Mouse (Mus musculus) hindbrain, embryonic 13.5 days (tissue): ENCODE measurements around the gene Atp6ap2. TPM values are rescaled to one million over a fixed set of nuclear protein-coding genes. Genes with fewer than 3 reads are reported as not detected.
"Not testable (repeated sequence)": the region's sequence is repeated elsewhere in the genome, so short reads cannot be mapped to it uniquely, and the experiment has no call there.

ENCODE experiments used
- ATAC-seq: fragments of 200-750 bp; cut with Nextera tagmentation; 2 replicates; pipeline ENCODE4 v1.8.0; 2017; ENCODE audit warnings: moderate TSS enrichment; ENCODE audit not compliant: low FRiP score
- H3K27ac ChIP-seq: fragments of 300-500 bp; sonication (generic); 2 replicates; pipeline ENCODE4 v1.5.1; 2015; ENCODE audit warnings: inconsistent platforms, mild to moderate bottlenecking, moderate library complexity
- H3K27me3 ChIP-seq: fragments of 300-500 bp; sonication (generic); 2 replicates; pipeline ENCODE4 v1.6.1; 2015; ENCODE audit warnings: mild to moderate bottlenecking, inconsistent platforms
- H3K36me3 ChIP-seq: fragments of 300-500 bp; sonication (generic); 2 replicates; pipeline ENCODE4 v1.6.1; 2015; ENCODE audit warnings: mild to moderate bottlenecking, inconsistent platforms
- H3K4me1 ChIP-seq: fragments of 300-500 bp; sonication (generic); replicated peaks from 2 replicates; pipeline ENCODE4 v1.6.1; 2015; ENCODE audit warnings: inconsistent platforms
- H3K4me2 ChIP-seq: fragments of 300-500 bp; sonication (generic); 2 replicates; pipeline ENCODE4 v1.6.1; 2015; ENCODE audit warnings: inconsistent platforms, mild to moderate bottlenecking, moderate library complexity
- H3K4me3 ChIP-seq: fragments of 300-500 bp; sonication (generic); 2 replicates; pipeline ENCODE4 v1.5.1; 2015; ENCODE audit warnings: mild to moderate bottlenecking, inconsistent platforms
- H3K9ac ChIP-seq: fragments of 300-500 bp; sonication (generic); 2 replicates; pipeline ENCODE4 v1.6.1; 2015; ENCODE audit warnings: mild to moderate bottlenecking, inconsistent platforms
- H3K9me3 ChIP-seq: fragments of 300-500 bp; sonication (generic); 2 replicates; pipeline ENCODE4 v1.6.1; 2016; ENCODE audit warnings: inconsistent platforms
- WGBS: fragments of 180-500 bp; shearing (Covaris S2); methylation state at CpG from one replicate; pipeline ENCODE4 v1.1.7; 2015; 5-methylcytosine and 5-hydroxymethylcytosine counted together
- polyA plus RNA-seq: library from polyadenylated mRNA; unstranded; fragments of >200 nt; fragmentation: Nextera tagmentation; extraction: Ambion mirVana; gene quantifications from 2 replicates; pipeline ENCODE4 v1.2.1, GENCODE M21; 2015

Atp6ap2 gene
- polyA plus RNA-seq, 1 experiment from 2014 or later: 172 TPM

- Histone ChIP-seq H3K27me3 (no peaks in the 10 kb centered on the region), H3K4me1 (no peaks in the 10 kb centered on the region), H3K36me3 (peaks cover 54% of the 10 kb centered on the region), H3K4me2 (no peak overlapping the region), H3K4me3 (no peak overlapping the region), H3K9ac (no peak overlapping the region), H3K9me3 (no peaks in the 10 kb centered on the region), H3K27ac (no peak overlapping the region)
- WGBS: 87% methylated on average over 2 of the region's 2 CpGs
- ATAC-seq: no peak
Measured at GRCm38 (mm10) chrX:12611211-12611610, 23.6 kb downstream of the Atp6ap2 start.

- H3K9me3 ChIP-seq, ATAC-seq, H3K4me2 ChIP-seq, H3K27ac ChIP-seq, H3K9ac ChIP-seq, H3K4me1 ChIP-seq, H3K27me3 ChIP-seq, H3K4me3 ChIP-seq: not testable (repeated sequence)
- peaks cover 49% of the 10 kb centered on the region for H3K36me3 ChIP-seq
- 96% methylated on average over 1 of the region's 1 CpGs for whole genome bisulfite sequencing
Measured at GRCm38 (mm10) chrX:12612360-12612759, 24.8 kb downstream of the Atp6ap2 start.

- 81% methylated on average over 4 of the region's 4 CpGs for whole genome bisulfite sequencing
- no peaks in the 10 kb centered on the region for H3K9me3 ChIP-seq
- no peak overlapping the region for H3K27ac ChIP-seq
- H3K9ac ChIP-seq: no peak overlapping the region
- no peaks in the 10 kb centered on the region for H3K36me3 ChIP-seq
- H3K4me3 ChIP-seq: no peak overlapping the region
- no peak overlapping the region for H3K4me2 ChIP-seq
- H3K27me3 ChIP-seq: no peaks in the 10 kb centered on the region
- ATAC-seq: no peak
- H3K4me1 ChIP-seq: no peaks in the 10 kb centered on the region
Measured at GRCm38 (mm10) chrX:12625131-12625530, 37.5 kb downstream of the Atp6ap2 start.

GRCm38 (mm10) chrX:12644976-12645375, 57.4 kb downstream of the Atp6ap2 start:
- ATAC-seq: no peak
- peaks cover 3% of the 10 kb centered on the region; the same call in 1 of the 2 replicates for H3K4me1 ChIP-seq
- peaks cover 3% of the 10 kb centered on the region; the same call in 1 of the 2 replicates for H3K36me3 ChIP-seq
- no peak overlapping the region for H3K4me3 ChIP-seq
- H3K4me2 ChIP-seq: no peak overlapping the region
- 42% methylated on average over 2 of the region's 2 CpGs for WGBS
- no peak overlapping the region for H3K27ac ChIP-seq
- H3K27me3 ChIP-seq: no peaks in the 10 kb centered on the region
- H3K9ac ChIP-seq: no peak overlapping the region
- no peaks in the 10 kb centered on the region for H3K9me3 ChIP-seq

- no peaks in the 10 kb centered on the region for H3K9me3 ChIP-seq
- WGBS: 57% methylated on average over 12 of the region's 12 CpGs
- no peak overlapping the region for H3K4me3 ChIP-seq
- H3K36me3 ChIP-seq: peaks cover 5% of the 10 kb centered on the region; the same call in 1 of the 2 replicates
- H3K9ac ChIP-seq: no peak overlapping the region
- no peak overlapping the region for H3K4me2 ChIP-seq
- no peaks in the 10 kb centered on the region for H3K27me3 ChIP-seq
- H3K4me1 ChIP-seq: peaks cover 3% of the 10 kb centered on the region; the same call in 1 of the 2 replicates
- ATAC-seq: peak; percentile 57; the same call in 1 of the 2 replicates
- no peak overlapping the region for H3K27ac ChIP-seq
Measured at GRCm38 (mm10) chrX:12645531-12646304, 58.1 kb downstream of the Atp6ap2 start.

- no peaks in the 10 kb centered on the region for H3K9me3 ChIP-seq
- no peak overlapping the region for H3K27ac ChIP-seq
- H3K4me2 ChIP-seq: no peak overlapping the region
- H3K27me3 ChIP-seq: no peaks in the 10 kb centered on the region
- no peak overlapping the region for H3K4me3 ChIP-seq
- no peak overlapping the region for H3K9ac ChIP-seq
- peaks cover 33% of the 10 kb centered on the region for H3K36me3 ChIP-seq
- no peaks in the 10 kb centered on the region for H3K4me1 ChIP-seq
- WGBS: 88% methylated on average over 16 of the region's 16 CpGs
- no peak for ATAC-seq
Measured at GRCm38 (mm10) chrX:12651906-12652305, 64.3 kb downstream of the Atp6ap2 start.

- no peak overlapping the region for H3K27ac ChIP-seq
- peaks cover 47% of the 10 kb centered on the region for H3K36me3 ChIP-seq
- H3K4me1 ChIP-seq: no peaks in the 10 kb centered on the region
- 74% methylated on average over 2 of the region's 2 CpGs for WGBS
- H3K4me2 ChIP-seq: no peak overlapping the region
- no peaks in the 10 kb centered on the region for H3K9me3 ChIP-seq
- no peak for ATAC-seq
- H3K27me3 ChIP-seq: no peaks in the 10 kb centered on the region
- H3K4me3 ChIP-seq: no peak overlapping the region
- no peak overlapping the region for H3K9ac ChIP-seq
Measured at GRCm38 (mm10) chrX:12653879-12654278, 66.3 kb downstream of the Atp6ap2 start.

Other genes with a start within 250 kb of the Atp6ap2 start
- 28.4 and 30.2 TPM in 2 replicates for gene 1810030O07Rik, start 85.9 kb downstream of the Atp6ap2 start, polyA plus RNA-seq
- gene Med14, start 174.3 kb downstream of the Atp6ap2 start, polyA plus RNA-seq: 12.6 and 13.1 TPM in 2 replicates